Mouse (Mus musculus): ENCODE results near the gene Adam11. TPM values are rescaled to one million over a fixed set of nuclear protein-coding genes. Genes with fewer than 3 reads are reported as not detected.

Gene Adam11
- polyA plus RNA-seq, 1 experiment from 2014 or later, result 7.3 TPM

GRCm38 (mm10) chr11:102742066-102742465 lies 19.2 kb upstream of the Adam11 start:
- 73% methylated on average over 7 of the region's 7 CpGs for WGBS
- H3K36me3 ChIP-seq (ENCODE audit: control insufficient read depth, insufficient read depth, low read length), result no peaks in the 10 kb centered on the region
- no peaks in the 10 kb centered on the region for H3K9me3 ChIP-seq (ENCODE audit: control insufficient read depth, low read length)
- no peak overlapping the region for H3K9ac ChIP-seq (ENCODE audit: low read length)
- no peak for ATAC-seq (ENCODE audit: insufficient number of reproducible peaks, insufficient read depth, low FRiP score, low read depth)
- peaks cover 5% of the 10 kb centered on the region for H3K27me3 ChIP-seq (ENCODE audit: control insufficient read depth, insufficient read depth, low read length)
- no peak overlapping the region for H3K4me3 ChIP-seq (ENCODE audit: control insufficient read depth in 1 of 2, insufficient read depth in 1 of 2, low read depth in 1 of 2, low read length in 2 of 2)
- H3K4me1 ChIP-seq (ENCODE audit: control insufficient read depth in 2 of 2, insufficient read depth in 2 of 2, low read length in 2 of 2), result peaks cover 8 to 11% of the 10 kb centered on the region in 2 experiments
- H3K4me2 ChIP-seq (ENCODE audit: low read length), result no peak overlapping the region
- no peak overlapping the region for H3K27ac ChIP-seq (replicated peaks in 1 of 2; ENCODE audit: control insufficient read depth in 1 of 2, insufficient read depth in 1 of 2, low read depth in 2 of 2, low read length in 2 of 2)

GRCm38 (mm10) chr11:102742843-102743242 lies 18.4 kb upstream of the Adam11 start:
- peaks cover 8 to 11% of the 10 kb centered on the region in 2 experiments for H3K4me1 ChIP-seq (ENCODE audit: control insufficient read depth in 2 of 2, insufficient read depth in 2 of 2, low read length in 2 of 2)
- no peak overlapping the region for H3K27ac ChIP-seq (replicated peaks in 1 of 2; ENCODE audit: control insufficient read depth in 1 of 2, insufficient read depth in 1 of 2, low read depth in 2 of 2, low read length in 2 of 2)
- ATAC-seq (ENCODE audit: insufficient number of reproducible peaks, insufficient read depth, low FRiP score, low read depth), result no peak
- H3K36me3 ChIP-seq (ENCODE audit: control insufficient read depth, insufficient read depth, low read length), result no peaks in the 10 kb centered on the region
- H3K4me2 ChIP-seq (ENCODE audit: low read length), result no peak overlapping the region
- no peak overlapping the region for H3K4me3 ChIP-seq (ENCODE audit: control insufficient read depth in 1 of 2, insufficient read depth in 1 of 2, low read depth in 1 of 2, low read length in 2 of 2)
- H3K9ac ChIP-seq (ENCODE audit: low read length), result no peak overlapping the region
- peaks cover 5% of the 10 kb centered on the region for H3K27me3 ChIP-seq (ENCODE audit: control insufficient read depth, insufficient read depth, low read length)
- WGBS, result 80% methylated on average over 5 of the region's 5 CpGs
- H3K9me3 ChIP-seq (ENCODE audit: control insufficient read depth, low read length), result no peaks in the 10 kb centered on the region

GRCm38 (mm10) chr11:102744746-102745145 lies 16.5 kb upstream of the Adam11 start:
- no peak overlapping the region for H3K9ac ChIP-seq (ENCODE audit: low read length)
- H3K9me3 ChIP-seq (ENCODE audit: control insufficient read depth, low read length), result no peaks in the 10 kb centered on the region
- no peaks in the 10 kb centered on the region for H3K36me3 ChIP-seq (ENCODE audit: control insufficient read depth, insufficient read depth, low read length)
- WGBS, result 78% methylated on average over 3 of the region's 3 CpGs
- no peak overlapping the region for H3K4me3 ChIP-seq (ENCODE audit: control insufficient read depth in 1 of 2, insufficient read depth in 1 of 2, low read depth in 1 of 2, low read length in 2 of 2)
- no peaks in the 10 kb centered on the region for H3K27me3 ChIP-seq (ENCODE audit: control insufficient read depth, insufficient read depth, low read length)
- no peak for ATAC-seq (ENCODE audit: insufficient number of reproducible peaks, insufficient read depth, low FRiP score, low read depth)
- H3K4me2 ChIP-seq (ENCODE audit: low read length), result no peak overlapping the region
- no peak overlapping the region for H3K27ac ChIP-seq (replicated peaks in 1 of 2; ENCODE audit: control insufficient read depth in 1 of 2, insufficient read depth in 1 of 2, low read depth in 2 of 2, low read length in 2 of 2)
- H3K4me1 ChIP-seq (ENCODE audit: control insufficient read depth in 2 of 2, insufficient read depth in 2 of 2, low read length in 2 of 2), result peaks cover 3 to 6% of the 10 kb centered on the region in 2 experiments

GRCm38 (mm10) chr11:102747866-102748265 lies 13.4 kb upstream of the Adam11 start:
- WGBS, result 47% methylated on average over 1 of the region's 1 CpGs
- Histone ChIP-seq H3K36me3 (ENCODE audit: control insufficient read depth, insufficient read depth, low read length) (no peaks in the 10 kb centered on the region), H3K4me1 (ENCODE audit: control insufficient read depth in 2 of 2, insufficient read depth in 2 of 2, low read length in 2 of 2) (no peaks in the 10 kb centered on the region), H3K9me3 (ENCODE audit: control insufficient read depth, low read length) (no peaks in the 10 kb centered on the region), H3K27ac (replicated peaks in 1 of 2; ENCODE audit: control insufficient read depth in 1 of 2, insufficient read depth in 1 of 2, low read depth in 2 of 2, low read length in 2 of 2) (no peak overlapping the region), H3K4me3 (ENCODE audit: control insufficient read depth in 1 of 2, insufficient read depth in 1 of 2, low read depth in 1 of 2, low read length in 2 of 2) (no peak overlapping the region), H3K4me2 (ENCODE audit: low read length) (no peak overlapping the region), H3K9ac (ENCODE audit: low read length) (no peak overlapping the region), H3K27me3 (ENCODE audit: control insufficient read depth, insufficient read depth, low read length) (0 out of 2 replicates have a peak, but pooled peaks cover 4% of the 10 kb centered on the region)
- no peak for ATAC-seq (ENCODE audit: insufficient number of reproducible peaks, insufficient read depth, low FRiP score, low read depth)

- ATAC-seq (ENCODE audit: insufficient number of reproducible peaks, insufficient read depth, low FRiP score, low read depth), result no peak
- H3K27ac ChIP-seq (replicated peaks in 1 of 2; ENCODE audit: control insufficient read depth in 1 of 2, insufficient read depth in 1 of 2, low read depth in 2 of 2, low read length in 2 of 2), result no peak overlapping the region
- H3K4me3 ChIP-seq (ENCODE audit: control insufficient read depth in 1 of 2, insufficient read depth in 1 of 2, low read depth in 1 of 2, low read length in 2 of 2), result no peak overlapping the region
- H3K9ac ChIP-seq (ENCODE audit: low read length), result no peak overlapping the region
- H3K36me3 ChIP-seq (ENCODE audit: control insufficient read depth, insufficient read depth, low read length), result no peaks in the 10 kb centered on the region
- peaks cover under 1 to 3% of the 10 kb centered on the region in 2 experiments; a peak in 2 of 4 replicates for H3K4me1 ChIP-seq (ENCODE audit: control insufficient read depth in 2 of 2, insufficient read depth in 2 of 2, low read length in 2 of 2)
- H3K27me3 ChIP-seq (ENCODE audit: control insufficient read depth, insufficient read depth, low read length), result 0 out of 2 replicates have a peak, but pooled peaks cover 4% of the 10 kb centered on the region
- 75% methylated on average over 4 of the region's 4 CpGs for WGBS
- H3K4me2 ChIP-seq (ENCODE audit: low read length), result no peak overlapping the region
- no peaks in the 10 kb centered on the region for H3K9me3 ChIP-seq (ENCODE audit: control insufficient read depth, low read length)
Observed at GRCm38 (mm10) chr11:102748381-102748780, 12.9 kb upstream of the Adam11 start.

- Histone ChIP-seq H3K9ac (ENCODE audit: low read length) (no peak overlapping the region), H3K27ac (replicated peaks in 1 of 2; ENCODE audit: control insufficient read depth in 1 of 2, insufficient read depth in 1 of 2, low read depth in 2 of 2, low read length in 2 of 2) (no peak overlapping the region), H3K4me3 (ENCODE audit: control insufficient read depth in 1 of 2, insufficient read depth in 1 of 2, low read depth in 1 of 2, low read length in 2 of 2) (no peak overlapping the region), H3K36me3 (ENCODE audit: control insufficient read depth, insufficient read depth, low read length) (no peaks in the 10 kb centered on the region), H3K4me1 (ENCODE audit: control insufficient read depth in 2 of 2, insufficient read depth in 2 of 2, low read length in 2 of 2) (peaks cover 13 to 14% of the 10 kb centered on the region in 2 experiments), H3K4me2 (ENCODE audit: low read length) (no peak overlapping the region), H3K27me3 (ENCODE audit: control insufficient read depth, insufficient read depth, low read length) (0 out of 2 replicates have a peak, but pooled peaks cover 4% of the 10 kb centered on the region), H3K9me3 (ENCODE audit: control insufficient read depth, low read length) (no peaks in the 10 kb centered on the region)
- no peak for ATAC-seq (ENCODE audit: insufficient number of reproducible peaks, insufficient read depth, low FRiP score, low read depth)
- 87% methylated on average over 2 of the region's 2 CpGs for WGBS
Observed at GRCm38 (mm10) chr11:102749712-102750111, 11.5 kb upstream of the Adam11 start.

- no peak for ATAC-seq (ENCODE audit: insufficient number of reproducible peaks, insufficient read depth, low FRiP score, low read depth)
- Histone ChIP-seq H3K36me3 (ENCODE audit: control insufficient read depth, insufficient read depth, low read length) (no peaks in the 10 kb centered on the region), H3K4me2 (ENCODE audit: low read length) (no peak overlapping the region), H3K9me3 (ENCODE audit: control insufficient read depth, low read length) (no peaks in the 10 kb centered on the region), H3K9ac (ENCODE audit: low read length) (no peak overlapping the region), H3K27ac (replicated peaks in 1 of 2; ENCODE audit: control insufficient read depth in 1 of 2, insufficient read depth in 1 of 2, low read depth in 2 of 2, low read length in 2 of 2) (no peak overlapping the region), H3K4me1 (ENCODE audit: control insufficient read depth in 2 of 2, insufficient read depth in 2 of 2, low read length in 2 of 2) (peaks cover 13 to 16% of the 10 kb centered on the region in 2 experiments), H3K4me3 (ENCODE audit: control insufficient read depth in 1 of 2, insufficient read depth in 1 of 2, low read depth in 1 of 2, low read length in 2 of 2) (no peak overlapping the region), H3K27me3 (ENCODE audit: control insufficient read depth, insufficient read depth, low read length) (0 out of 2 replicates have a peak, but pooled peaks cover 4% of the 10 kb centered on the region)
- WGBS, result 64% methylated on average over 13 of the region's 13 CpGs
Observed at GRCm38 (mm10) chr11:102752896-102753590, 8.2 kb upstream of the Adam11 start.

Data from heart, embryonic 14.5 days (tissue).